Mouse (Mus musculus) forebrain, embryonic 16.5 days (tissue): ENCODE measurements at regions not wholly inside any gene's neighbourhood (a gene's known extent, or its start where the extent isn't known, plus 50 kb on each side); places are given as distances from the start of the nearest gene placed in this dataset.

Experiments used
- ATAC-seq: fragments of 200-750 bp; cut with Nextera tagmentation; 2 replicates; pipeline ENCODE4 v1.8.0; 2017; ENCODE audit warnings: mild to moderate bottlenecking, moderate library complexity
- H3K27ac ChIP-seq: fragments of 300-500 bp; sonication (generic); 2 replicates; pipeline ENCODE4 v1.5.1; 2014; ENCODE audit warnings: low read length, control low read depth
- H3K27me3 ChIP-seq: fragments of 300-500 bp; sonication (generic); replicated peaks from 2 replicates; pipeline ENCODE4 v1.6.1; 2014; ENCODE audit warnings: low read length; ENCODE audit not compliant: control insufficient read depth, insufficient read depth
- H3K36me3 ChIP-seq: fragments of 300-500 bp; sonication (generic); 2 replicates; pipeline ENCODE4 v1.6.1; 2014; ENCODE audit not compliant: control insufficient read depth, insufficient read depth
- H3K4me1 ChIP-seq: fragments of 300-500 bp; sonication (generic); replicated peaks from 2 replicates; pipeline ENCODE4 v1.6.1; 2014; ENCODE audit warnings: low read length; ENCODE audit not compliant: control insufficient read depth, insufficient read depth
- H3K4me2 ChIP-seq: fragments of 300-500 bp; sonication (generic); 2 replicates; pipeline ENCODE4 v1.6.1; 2014; ENCODE audit warnings: mild to moderate bottlenecking, low read length, control low read depth
- H3K4me3 ChIP-seq: fragments of 300-500 bp; sonication (generic); replicated peaks from 2 replicates; pipeline ENCODE4 v1.5.1; 2014; ENCODE audit warnings: mild to moderate bottlenecking, low read length, control low read depth
- H3K9ac ChIP-seq: fragments of 300-500 bp; sonication (generic); replicated peaks from 2 replicates; pipeline ENCODE4 v1.6.1; 2014; ENCODE audit warnings: low read depth, low read length, control low read depth
- H3K9me3 ChIP-seq: fragments of 300-500 bp; sonication (generic); 2 replicates; pipeline ENCODE4 v1.6.1; 2016; ENCODE audit warnings: low read length; ENCODE audit not compliant: control insufficient read depth
- WGBS: fragments of 180-500 bp; shearing (Covaris S2); extraction: QIAGEN DNeasy Blood & Tissue Kit; methylation state at CpG from one replicate; pipeline ENCODE4 v1.1.7; 2014; 5-methylcytosine and 5-hydroxymethylcytosine counted together

GRCm38 (mm10) chr3:148555324-148555723 lies 435.0 kb downstream of the Adgrl2 start:
- Histone ChIP-seq H3K27ac (no peak overlapping the region), H3K4me2 (no peak overlapping the region), H3K4me3 (no peak overlapping the region), H3K9me3 (no peaks in the 10 kb centered on the region), H3K27me3 (0 out of 2 replicates have a peak, but pooled peaks cover 4% of the 10 kb centered on the region), H3K4me1 (0 out of 2 replicates have a peak, but pooled peaks cover 2% of the 10 kb centered on the region), H3K9ac (no peak overlapping the region), H3K36me3 (no peaks in the 10 kb centered on the region)
- WGBS: 86% methylated on average over 8 of the region's 8 CpGs
- no peak for ATAC-seq

GRCm38 (mm10) chr3:148550716-148551115 lies 439.6 kb downstream of the Adgrl2 start:
- Histone ChIP-seq H3K27ac (no peak overlapping the region), H3K4me3 (no peak overlapping the region), H3K4me1 (no peaks in the 10 kb centered on the region), H3K9ac (no peak overlapping the region), H3K4me2 (no peak overlapping the region), H3K9me3 (no peaks in the 10 kb centered on the region), H3K36me3 (no peaks in the 10 kb centered on the region), H3K27me3 (no peaks in the 10 kb centered on the region)
- ATAC-seq: no peak
- WGBS: 85% methylated on average over 2 of the region's 2 CpGs

- Histone ChIP-seq H3K27me3 (no peaks in the 10 kb centered on the region), H3K4me1 (no peaks in the 10 kb centered on the region), H3K36me3 (no peaks in the 10 kb centered on the region), H3K9ac (no peak overlapping the region), H3K9me3 (no peaks in the 10 kb centered on the region), H3K27ac (no peak overlapping the region), H3K4me3 (no peak overlapping the region), H3K4me2 (no peak overlapping the region)
- WGBS: 94% methylated on average over 6 of the region's 6 CpGs
- ATAC-seq: no peak
Observed at GRCm38 (mm10) chr3:148544929-148545328, 445.4 kb downstream of the Adgrl2 start.

GRCm38 (mm10) chr3:148542217-148542616 lies 448.1 kb downstream of the Adgrl2 start:
- Histone ChIP-seq H3K36me3 (no peaks in the 10 kb centered on the region), H3K27me3 (no peaks in the 10 kb centered on the region), H3K4me2 (no peak overlapping the region), H3K4me1 (peaks cover 5% of the 10 kb centered on the region), H3K4me3 (no peak overlapping the region), H3K9ac (no peak overlapping the region), H3K27ac (no peak overlapping the region), H3K9me3 (no peaks in the 10 kb centered on the region)
- ATAC-seq: no peak
- 88% methylated on average over 5 of the region's 5 CpGs for WGBS

GRCm38 (mm10) chr3:148537669-148538271 lies 452.6 kb downstream of the Adgrl2 start:
- H3K36me3 ChIP-seq: no peaks in the 10 kb centered on the region
- ATAC-seq: peak; percentile 38; the same call in 1 of the 2 replicates

GRCm38 (mm10) chr3:148529893-148530292 lies 460.5 kb downstream of the Adgrl2 start:
- no peak overlapping the region for H3K4me2 ChIP-seq
- no peaks in the 10 kb centered on the region for H3K4me1 ChIP-seq
- H3K9ac ChIP-seq: no peak overlapping the region
- H3K27me3 ChIP-seq: no peaks in the 10 kb centered on the region
- ATAC-seq: no peak
- no peak overlapping the region for H3K27ac ChIP-seq
- 98% methylated on average over 2 of the region's 2 CpGs for WGBS
- H3K36me3 ChIP-seq: no peaks in the 10 kb centered on the region
- H3K4me3 ChIP-seq: no peak overlapping the region
- H3K9me3 ChIP-seq: no peaks in the 10 kb centered on the region

More at GRCm38 (mm10) chr3:148537669-148538271, 452.6 kb downstream of the Adgrl2 start:
- no peak overlapping the region for H3K4me2 ChIP-seq
- no peak overlapping the region for H3K9ac ChIP-seq
- H3K9me3 ChIP-seq: no peaks in the 10 kb centered on the region
- H3K27me3 ChIP-seq: no peaks in the 10 kb centered on the region
- no peak overlapping the region for H3K4me3 ChIP-seq
- WGBS: 11% methylated on average over 4 of the region's 4 CpGs
- H3K4me1 ChIP-seq: peaks cover 5% of the 10 kb centered on the region
- H3K27ac ChIP-seq: no peak overlapping the region

- Histone ChIP-seq H3K4me2 (no peak overlapping the region), H3K9me3 (no peaks in the 10 kb centered on the region), H3K4me1 (no peaks in the 10 kb centered on the region), H3K9ac (no peak overlapping the region), H3K27ac (no peak overlapping the region), H3K4me3 (no peak overlapping the region), H3K36me3 (no peaks in the 10 kb centered on the region), H3K27me3 (no peaks in the 10 kb centered on the region)
- no peak for ATAC-seq
- 89% methylated on average over 5 of the region's 5 CpGs for WGBS
Observed at GRCm38 (mm10) chr3:148510381-148510780, 480.0 kb downstream of the Adgrl2 start.

- no peak for ATAC-seq
- H3K27ac ChIP-seq: no peak overlapping the region
Observed at GRCm38 (mm10) chr3:148504928-148505327, 485.4 kb downstream of the Adgrl2 start.

GRCm38 (mm10) chr3:148503432-148503831 lies 486.9 kb downstream of the Adgrl2 start:
- WGBS: 86% methylated on average over 1 of the region's 1 CpGs
- H3K4me2 ChIP-seq: no peak overlapping the region
- ATAC-seq: no peak
- H3K4me3 ChIP-seq: no peak overlapping the region
- H3K9me3 ChIP-seq: no peaks in the 10 kb centered on the region
- no peaks in the 10 kb centered on the region for H3K36me3 ChIP-seq
- no peaks in the 10 kb centered on the region for H3K4me1 ChIP-seq
- H3K27me3 ChIP-seq: no peaks in the 10 kb centered on the region
- no peak overlapping the region for H3K9ac ChIP-seq
- H3K27ac ChIP-seq: no peak overlapping the region

More at GRCm38 (mm10) chr3:148504928-148505327, 485.4 kb downstream of the Adgrl2 start:
- Histone ChIP-seq H3K27me3 (no peaks in the 10 kb centered on the region), H3K9ac (no peak overlapping the region), H3K4me1 (no peaks in the 10 kb centered on the region), H3K4me3 (no peak overlapping the region), H3K4me2 (no peak overlapping the region), H3K36me3 (no peaks in the 10 kb centered on the region), H3K9me3 (no peaks in the 10 kb centered on the region)
- 98% methylated on average over 2 of the region's 2 CpGs for WGBS

- no peak overlapping the region for H3K4me2 ChIP-seq
- ATAC-seq: no peak
- no peak overlapping the region for H3K4me3 ChIP-seq
- no peaks in the 10 kb centered on the region for H3K27me3 ChIP-seq
- H3K9me3 ChIP-seq: no peaks in the 10 kb centered on the region
- H3K9ac ChIP-seq: no peak overlapping the region
- H3K36me3 ChIP-seq: no peaks in the 10 kb centered on the region
- no peaks in the 10 kb centered on the region for H3K4me1 ChIP-seq
- H3K27ac ChIP-seq: no peak overlapping the region
- WGBS: 85% methylated on average over 3 of the region's 3 CpGs
Observed at GRCm38 (mm10) chr3:148501801-148502200, 488.6 kb downstream of the Adgrl2 start.
